Mouse (Mus musculus): ENCODE measurements around the gene Olfr960. TPM values are rescaled to one million over a fixed set of nuclear protein-coding genes. Genes with fewer than 3 reads are reported as not detected.

Olfr960 gene
- not detected for polyA plus RNA-seq (2014; fragmentation: Illumina TruSeq; extraction: RNeasy Lipid Tissue Mini Kit (QIAGEN cat#74804); ENCODE audit: low read depth, low replicate concordance)

GRCm38 (mm10) chr9:39621073-39621472 lies at the start of gene Olfr960:
Gene Olfr960 (plus strand): TSS chr9:39621373.

GRCm38 (mm10) chr9:39575469-39575868 lies 45.7 kb upstream of the Olfr960 start, which contains the start of gene Olfr959:
Gene Olfr959 (minus strand): TSS chr9:39575569.

GRCm38 (mm10) chr9:39603999-39604453 lies 17.1 kb upstream of the Olfr960 start, which contains the start of gene AW551984:
Gene AW551984 (minus strand): TSS chr9:39604403.

GRCm38 (mm10) chr9:39610355-39610754 lies 10.8 kb upstream of the Olfr960 start, which contains the start of gene Olfr148:
Gene Olfr148 (plus strand): TSS chr9:39610655.

GRCm38 (mm10) chr9:39644785-39645184 lies 23.6 kb downstream of the Olfr960 start, which contains the start of gene Olfr961:
Gene Olfr961 (plus strand): TSS chr9:39645085.

GRCm38 (mm10) chr9:39666905-39667304 lies 45.7 kb downstream of the Olfr960 start, which contains the start of gene Olfr963:
Gene Olfr963 (plus strand): TSS chr9:39667205.

Other genes with a start within 250 kb of the Olfr960 start
- not detected for gene Olfr951, start 234.0 kb upstream of the Olfr960 start, polyA plus RNA-seq (2014; fragmentation: Illumina TruSeq; extraction: RNeasy Lipid Tissue Mini Kit (QIAGEN cat#74804); ENCODE audit: low read depth, low replicate concordance)
- not detected for gene Olfr952, start 194.2 kb upstream of the Olfr960 start, polyA plus RNA-seq (2014; fragmentation: Illumina TruSeq; extraction: RNeasy Lipid Tissue Mini Kit (QIAGEN cat#74804); ENCODE audit: low read depth, low replicate concordance)
- not detected for gene Olfr954, start 164.7 kb upstream of the Olfr960 start, polyA plus RNA-seq (2014; fragmentation: Illumina TruSeq; extraction: RNeasy Lipid Tissue Mini Kit (QIAGEN cat#74804); ENCODE audit: low read depth, low replicate concordance)
- not detected for gene Olfr955, start 149.4 kb upstream of the Olfr960 start, polyA plus RNA-seq (2014; fragmentation: Illumina TruSeq; extraction: RNeasy Lipid Tissue Mini Kit (QIAGEN cat#74804); ENCODE audit: low read depth, low replicate concordance)
- not detected for gene Olfr44, start 127.4 kb upstream of the Olfr960 start, polyA plus RNA-seq (2014; fragmentation: Illumina TruSeq; extraction: RNeasy Lipid Tissue Mini Kit (QIAGEN cat#74804); ENCODE audit: low read depth, low replicate concordance)
- gene Olfr957, start 105.6 kb upstream of the Olfr960 start, polyA plus RNA-seq (2014; fragmentation: Illumina TruSeq; extraction: RNeasy Lipid Tissue Mini Kit (QIAGEN cat#74804); ENCODE audit: low read depth, low replicate concordance) = not detected
- gene Olfr958, start 67.3 kb upstream of the Olfr960 start, polyA plus RNA-seq (2014; fragmentation: Illumina TruSeq; extraction: RNeasy Lipid Tissue Mini Kit (QIAGEN cat#74804); ENCODE audit: low read depth, low replicate concordance) = not detected
- gene Olfr959, start 45.8 kb upstream of the Olfr960 start, polyA plus RNA-seq (2014; fragmentation: Illumina TruSeq; extraction: RNeasy Lipid Tissue Mini Kit (QIAGEN cat#74804); ENCODE audit: low read depth, low replicate concordance) = not detected
- 11.8 TPM for gene AW551984, start 17.0 kb upstream of the Olfr960 start, polyA plus RNA-seq (2014; fragmentation: Illumina TruSeq; extraction: RNeasy Lipid Tissue Mini Kit (QIAGEN cat#74804); ENCODE audit: low read depth, low replicate concordance)
- not detected for gene Olfr148, start 10.7 kb upstream of the Olfr960 start, polyA plus RNA-seq (2014; fragmentation: Illumina TruSeq; extraction: RNeasy Lipid Tissue Mini Kit (QIAGEN cat#74804); ENCODE audit: low read depth, low replicate concordance)
- not detected for gene Olfr961, start 23.7 kb downstream of the Olfr960 start, polyA plus RNA-seq (2014; fragmentation: Illumina TruSeq; extraction: RNeasy Lipid Tissue Mini Kit (QIAGEN cat#74804); ENCODE audit: low read depth, low replicate concordance)
- not detected for gene Olfr963, start 45.8 kb downstream of the Olfr960 start, polyA plus RNA-seq (2014; fragmentation: Illumina TruSeq; extraction: RNeasy Lipid Tissue Mini Kit (QIAGEN cat#74804); ENCODE audit: low read depth, low replicate concordance)
- gene Olfr149, start 85.7 kb downstream of the Olfr960 start, polyA plus RNA-seq (2014; fragmentation: Illumina TruSeq; extraction: RNeasy Lipid Tissue Mini Kit (QIAGEN cat#74804); ENCODE audit: low read depth, low replicate concordance) = not detected
- gene Olfr965, start 90.0 kb downstream of the Olfr960 start, polyA plus RNA-seq (2014; fragmentation: Illumina TruSeq; extraction: RNeasy Lipid Tissue Mini Kit (QIAGEN cat#74804); ENCODE audit: low read depth, low replicate concordance) = not detected
- not detected for gene Olfr150, start 109.6 kb downstream of the Olfr960 start, polyA plus RNA-seq (2014; fragmentation: Illumina TruSeq; extraction: RNeasy Lipid Tissue Mini Kit (QIAGEN cat#74804); ENCODE audit: low read depth, low replicate concordance)
- gene Olfr967, start 124.9 kb downstream of the Olfr960 start, polyA plus RNA-seq (2014; fragmentation: Illumina TruSeq; extraction: RNeasy Lipid Tissue Mini Kit (QIAGEN cat#74804); ENCODE audit: low read depth, low replicate concordance) = not detected
- gene Olfr968, start 161.9 kb downstream of the Olfr960 start, polyA plus RNA-seq (2014; fragmentation: Illumina TruSeq; extraction: RNeasy Lipid Tissue Mini Kit (QIAGEN cat#74804); ENCODE audit: low read depth, low replicate concordance) = not detected
- not detected for gene Olfr969, start 169.6 kb downstream of the Olfr960 start, polyA plus RNA-seq (2014; fragmentation: Illumina TruSeq; extraction: RNeasy Lipid Tissue Mini Kit (QIAGEN cat#74804); ENCODE audit: low read depth, low replicate concordance)
- gene Olfr970, start 187.5 kb downstream of the Olfr960 start, polyA plus RNA-seq (2014; fragmentation: Illumina TruSeq; extraction: RNeasy Lipid Tissue Mini Kit (QIAGEN cat#74804); ENCODE audit: low read depth, low replicate concordance) = not detected
- gene Olfr971, start 215.5 kb downstream of the Olfr960 start, polyA plus RNA-seq (2014; fragmentation: Illumina TruSeq; extraction: RNeasy Lipid Tissue Mini Kit (QIAGEN cat#74804); ENCODE audit: low read depth, low replicate concordance) = not detected
- gene Olfr972, start 245.0 kb downstream of the Olfr960 start, polyA plus RNA-seq (2014; fragmentation: Illumina TruSeq; extraction: RNeasy Lipid Tissue Mini Kit (QIAGEN cat#74804); ENCODE audit: low read depth, low replicate concordance) = not detected